7 mouse cellular contexts compared by ENCODE assay signal in genomic region chr11:69035411-69035810, GRCm38 (mm10). TPM values are rescaled to one million over a fixed set of nuclear protein-coding genes. Genes with fewer than 3 reads are reported as not detected.
DNase-seq lines count a peak whose midpoint lies in the region; ATAC-seq lines count a peak whose summit lies in the region.

No protein-coding gene starts in this region.

- H3K27me3 ChIP-seq in lung, embryonic 16.5 days (ENCODE audit: control insufficient read depth, insufficient read depth, low read depth, low read length): no peaks in the 10 kb centered on the region
- H3K27me3 ChIP-seq in forebrain, embryonic 13.5 days: no peaks in the 10 kb centered on the region
- no peaks in the 10 kb centered on the region for H3K27me3 ChIP-seq in limb, embryonic 10.5 days (ENCODE audit: low read depth, poor library complexity, severe bottlenecking)
- no peaks in the 10 kb centered on the region for H3K27me3 ChIP-seq in neural tube, embryonic 15.5 days (replicated peaks)

- peak overlapping the region; percentile 47; the same call in 1 of the 2 replicates for H3K4me2 ChIP-seq in lung, embryonic 16.5 days (ENCODE audit: low read depth, low read length)
- H3K4me2 ChIP-seq in forebrain, embryonic 13.5 days: peak overlapping the region; percentile 57
- peak overlapping the region; percentile 70 for H3K4me2 ChIP-seq in neural tube, embryonic 15.5 days

- peak overlapping the region; percentile 44; the same call in 1 of the 2 replicates for H3K9ac ChIP-seq in lung, embryonic 16.5 days (ENCODE audit: low read length)
- H3K9ac ChIP-seq in forebrain, embryonic 13.5 days: peak overlapping the region; percentile 34
- no peak overlapping the region; the same call in 1 of the 2 replicates for H3K9ac ChIP-seq in neural tube, embryonic 15.5 days (replicated peaks)

- H3K4me1 ChIP-seq in lung, embryonic 16.5 days (replicated peaks; ENCODE audit: control insufficient read depth, insufficient read depth, low read length): peaks cover 20% of the 10 kb centered on the region
- peaks cover 33% of the 10 kb centered on the region for H3K4me1 ChIP-seq in forebrain, embryonic 13.5 days
- H3K4me1 ChIP-seq in limb, embryonic 10.5 days: peaks cover 32% of the 10 kb centered on the region
- H3K4me1 ChIP-seq in neural tube, embryonic 15.5 days: peaks cover 32% of the 10 kb centered on the region

- ATAC-seq in lung, embryonic 16.5 days (ENCODE audit: low read depth): no peak
- ATAC-seq in forebrain, embryonic 13.5 days: no peak
- no peak for ATAC-seq in neural tube, embryonic 15.5 days (ENCODE audit: low FRiP score)

- no peak for DNase-seq in lung, postnatal 36 days
- no peak for DNase-seq in limb, embryonic 10.5 days (ENCODE audit: low spot score)
- no peak for DNase-seq in MN1 (ENCODE audit: low spot score)
- DNase-seq in kidney, postnatal 4 days: no peak

- no peaks in the 10 kb centered on the region for H3K9me3 ChIP-seq in lung, embryonic 16.5 days (ENCODE audit: control insufficient read depth, low read length)
- H3K9me3 ChIP-seq in forebrain, embryonic 13.5 days (replicated peaks): no peaks in the 10 kb centered on the region
- no peaks in the 10 kb centered on the region for H3K9me3 ChIP-seq in limb, embryonic 10.5 days (replicated peaks)
- no peaks in the 10 kb centered on the region for H3K9me3 ChIP-seq in neural tube, embryonic 15.5 days (replicated peaks)

- 76% methylated on average over 9 of the region's 9 CpGs for WGBS in lung, embryonic 16.5 days
- WGBS in forebrain, embryonic 13.5 days: 73% methylated on average over 9 of the region's 9 CpGs
- 85% methylated on average over 9 of the region's 9 CpGs for WGBS in limb, embryonic 10.5 days
- 81% methylated on average over 9 of the region's 9 CpGs for WGBS in neural tube, embryonic 15.5 days

- peaks cover 40% of the 10 kb centered on the region for H3K36me3 ChIP-seq in lung, embryonic 16.5 days (ENCODE audit: control insufficient read depth, insufficient read depth, low read length)
- peaks cover 53% of the 10 kb centered on the region for H3K36me3 ChIP-seq in forebrain, embryonic 13.5 days (ENCODE audit: poor library complexity, severe bottlenecking)
- H3K36me3 ChIP-seq in limb, embryonic 10.5 days: peaks cover 60% of the 10 kb centered on the region
- H3K36me3 ChIP-seq in neural tube, embryonic 15.5 days: peaks cover 44% of the 10 kb centered on the region

- H3K4me3 ChIP-seq in lung, embryonic 16.5 days (ENCODE audit: low read length): no peak overlapping the region
- peak overlapping the region; percentile 61; the same call in 1 of the 2 replicates for H3K4me3 ChIP-seq in forebrain, embryonic 13.5 days
- H3K4me3 ChIP-seq in limb, embryonic 10.5 days: peak overlapping the region; percentile 65
- H3K4me3 ChIP-seq in neural tube, embryonic 15.5 days (replicated peaks): no peak overlapping the region

- H3K27ac ChIP-seq in lung, embryonic 16.5 days (ENCODE audit: low read length): peak overlapping the region; percentile 78
- H3K27ac ChIP-seq in forebrain, embryonic 13.5 days: peak overlapping the region; percentile 58
- H3K27ac ChIP-seq in limb, embryonic 10.5 days: peak overlapping the region; percentile 75
- peak overlapping the region; percentile 88 for H3K27ac ChIP-seq in neural tube, embryonic 15.5 days (replicated peaks)

RNA-seq across cellular contexts. Expression of gene Aurkb, which starts 10.0 kb away (rescaled TPM):
- 183 and 189 TPM in 2 replicates for polyA plus RNA-seq in lung, embryonic 16.5 days (2015; fragmentation: Nextera tagmentation; extraction: Ambion mirVana)
- polyA plus RNA-seq in forebrain, embryonic 13.5 days (2015; fragmentation: Nextera tagmentation; extraction: Ambion mirVana): 143 and 149 TPM in 2 replicates
- 214 and 217 TPM in 2 replicates for polyA plus RNA-seq in limb, embryonic 10.5 days (2016; fragmentation: Nextera tagmentation; extraction: Ambion mirVana)
- polyA plus RNA-seq in neural tube, embryonic 15.5 days (2015; fragmentation: Nextera tagmentation; extraction: Ambion mirVana): 15.6 and 47.4 TPM in 2 replicates

RNA-seq across cellular contexts. Expression of gene Ctc1, which starts 19.7 kb away (rescaled TPM):
- polyA plus RNA-seq in lung, embryonic 16.5 days (2015; fragmentation: Nextera tagmentation; extraction: Ambion mirVana): 47.6 and 53.3 TPM in 2 replicates
- polyA plus RNA-seq in forebrain, embryonic 13.5 days (2015; fragmentation: Nextera tagmentation; extraction: Ambion mirVana): 55.6 and 67.4 TPM in 2 replicates
- 103 and 104 TPM in 2 replicates for polyA plus RNA-seq in limb, embryonic 10.5 days (2016; fragmentation: Nextera tagmentation; extraction: Ambion mirVana)
- polyA plus RNA-seq in neural tube, embryonic 15.5 days (2015; fragmentation: Nextera tagmentation; extraction: Ambion mirVana): 53.4 and 55.0 TPM in 2 replicates

RNA-seq across cellular contexts. Expression of gene Borcs6, which starts 24.1 kb away (rescaled TPM):
- polyA plus RNA-seq in lung, embryonic 16.5 days (2015; fragmentation: Nextera tagmentation; extraction: Ambion mirVana): 7.2 and 8.6 TPM in 2 replicates
- polyA plus RNA-seq in forebrain, embryonic 13.5 days (2015; fragmentation: Nextera tagmentation; extraction: Ambion mirVana): 6.6 and 7.9 TPM in 2 replicates
- 5.3 and 6.0 TPM in 2 replicates for polyA plus RNA-seq in limb, embryonic 10.5 days (2016; fragmentation: Nextera tagmentation; extraction: Ambion mirVana)
- polyA plus RNA-seq in neural tube, embryonic 15.5 days (2015; fragmentation: Nextera tagmentation; extraction: Ambion mirVana): 20.6 and 24.0 TPM in 2 replicates

RNA-seq across cellular contexts. Expression of gene Pfas, which starts 27.2 kb away (rescaled TPM):
- 26.2 and 27.0 TPM in 2 replicates for polyA plus RNA-seq in lung, embryonic 16.5 days (2015; fragmentation: Nextera tagmentation; extraction: Ambion mirVana)
- polyA plus RNA-seq in forebrain, embryonic 13.5 days (2015; fragmentation: Nextera tagmentation; extraction: Ambion mirVana): 34.9 and 37.7 TPM in 2 replicates
- 66.5 and 70.0 TPM in 2 replicates for polyA plus RNA-seq in limb, embryonic 10.5 days (2016; fragmentation: Nextera tagmentation; extraction: Ambion mirVana)
- polyA plus RNA-seq in neural tube, embryonic 15.5 days (2015; fragmentation: Nextera tagmentation; extraction: Ambion mirVana): 15.5 and 20.2 TPM in 2 replicates

RNA-seq across cellular contexts. Expression of gene Tmem107, which starts 35.2 kb away (rescaled TPM):
- 101 and 104 TPM in 2 replicates for polyA plus RNA-seq in lung, embryonic 16.5 days (2015; fragmentation: Nextera tagmentation; extraction: Ambion mirVana)
- 55.1 and 57.2 TPM in 2 replicates for polyA plus RNA-seq in forebrain, embryonic 13.5 days (2015; fragmentation: Nextera tagmentation; extraction: Ambion mirVana)
- 35.8 and 38.6 TPM in 2 replicates for polyA plus RNA-seq in limb, embryonic 10.5 days (2016; fragmentation: Nextera tagmentation; extraction: Ambion mirVana)
- polyA plus RNA-seq in neural tube, embryonic 15.5 days (2015; fragmentation: Nextera tagmentation; extraction: Ambion mirVana): 33.3 and 39.2 TPM in 2 replicates

Comparison
In these comparisons a context has a peak if more than half of its experiments do, and no peak if none do; other contexts are left out.
1. H3K4me3 ChIP-seq: peak in forebrain, embryonic 13.5 days (single experiment) and limb, embryonic 10.5 days (single experiment); none in lung, embryonic 16.5 days (single experiment) and neural tube, embryonic 15.5 days (single experiment).
2. Peak in every context shown above with its lines, with median percentiles within 50 percentile points of each other: H3K27ac ChIP-seq and H3K4me2 ChIP-seq.